Mouse (Mus musculus) stomach, embryonic 16.5 days (tissue): ENCODE data around the gene Gm12184. TPM values are rescaled to one million over a fixed set of nuclear protein-coding genes. Genes with fewer than 3 reads are reported as not detected.
"Not testable (repeated sequence)": the region's sequence is repeated elsewhere in the genome, so short reads cannot be mapped to it uniquely, and the experiment has no call there.

Experiments
- ATAC-seq: fragments of 200-750 bp; cut with Nextera tagmentation; 2 replicates; pipeline ENCODE4 v1.8.0; 2017; ENCODE audit warnings: moderate number of reproducible peaks, moderate TSS enrichment; ENCODE audit not compliant: insufficient read depth, low FRiP score
- H3K27ac ChIP-seq: fragments of 300-500 bp; sonication (generic); 2 replicates; pipeline ENCODE4 v1.5.1; 2014; ENCODE audit warnings: low read length
- H3K27me3 ChIP-seq: fragments of 300-500 bp; sonication (generic); 2 replicates; pipeline ENCODE4 v1.6.1; 2014; ENCODE audit warnings: low read length, control low read depth, mixed read lengths; ENCODE audit not compliant: control insufficient read depth, insufficient read depth
- H3K36me3 ChIP-seq: fragments of 300-500 bp; sonication (generic); 2 replicates; pipeline ENCODE4 v1.6.1; 2014; ENCODE audit warnings: low read length; ENCODE audit not compliant: control insufficient read depth, insufficient read depth
- H3K4me1 ChIP-seq: fragments of 300-500 bp; sonication (generic); 2 replicates; pipeline ENCODE4 v1.6.1; 2014; ENCODE audit warnings: low read length, control low read depth, mixed read lengths; ENCODE audit not compliant: control insufficient read depth, insufficient read depth
- H3K4me2 ChIP-seq: fragments of 300-500 bp; sonication (generic); 2 replicates; pipeline ENCODE4 v1.6.1; 2014; ENCODE audit warnings: low read depth, low read length, mixed read lengths
- H3K4me3 ChIP-seq: fragments of 300-500 bp; sonication (generic); replicated peaks from 2 replicates; pipeline ENCODE4 v1.5.1; 2014; ENCODE audit warnings: mild to moderate bottlenecking, low read length
- H3K9ac ChIP-seq: fragments of 300-500 bp; sonication (generic); 2 replicates; pipeline ENCODE4 v1.6.1; 2014; ENCODE audit warnings: low read length
- H3K9me3 ChIP-seq: fragments of 300-500 bp; sonication (generic); replicated peaks from 2 replicates; pipeline ENCODE4 v1.6.1; 2016; ENCODE audit warnings: low read length, control low read depth; ENCODE audit not compliant: control insufficient read depth
- WGBS: fragments of 180-500 bp; shearing (Covaris S2); extraction: QIAGEN DNeasy Blood & Tissue Kit; methylation state at CpG from one replicate; pipeline ENCODE4 v1.1.7; 2014; 5-methylcytosine and 5-hydroxymethylcytosine counted together
- polyA plus RNA-seq: library from polyadenylated mRNA; unstranded; fragments of >200 nt; fragmentation: Nextera tagmentation; extraction: Ambion mirVana; gene quantifications from 2 replicates; pipeline ENCODE4 v1.2.1, GENCODE M21; 2015

The Gm12184 gene
- polyA plus RNA-seq, 1 experiment from 2014 or later: 0.98 TPM

DNA sequence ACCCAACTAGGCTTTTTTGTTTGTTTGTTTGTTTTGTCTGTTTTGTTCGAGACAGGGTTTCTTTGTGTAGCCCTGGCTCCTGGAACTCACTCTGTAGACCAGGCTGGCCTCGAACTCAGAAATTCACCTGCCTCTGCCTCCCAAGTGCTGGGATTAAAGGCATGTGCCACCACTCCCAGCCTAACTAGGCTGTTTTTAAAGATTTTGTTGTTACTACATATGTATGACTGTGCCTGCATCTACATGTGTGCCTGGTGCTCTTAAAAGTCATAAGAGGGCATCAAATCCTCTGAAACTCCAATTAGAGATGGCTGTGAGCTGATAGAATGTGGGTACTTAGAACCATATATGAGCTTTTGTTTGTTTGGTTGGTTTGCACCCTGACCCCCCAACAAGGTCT, 4.8 kb upstream of the Gm12184 start:
- H3K27me3 ChIP-seq: no peaks in the 10 kb centered on the region
- no peak overlapping the region for H3K9ac ChIP-seq
- no peak overlapping the region for H3K4me3 ChIP-seq
- WGBS: 75% methylated on average over 2 of the region's 2 CpGs
- no peak overlapping the region for H3K4me2 ChIP-seq
- no peaks in the 10 kb centered on the region for H3K9me3 ChIP-seq
- H3K27ac ChIP-seq: no peak overlapping the region
- no peaks in the 10 kb centered on the region for H3K36me3 ChIP-seq
- 0 out of 2 replicates have a peak, but pooled peaks cover 3% of the 10 kb centered on the region for H3K4me1 ChIP-seq
- ATAC-seq: no peak

DNA sequence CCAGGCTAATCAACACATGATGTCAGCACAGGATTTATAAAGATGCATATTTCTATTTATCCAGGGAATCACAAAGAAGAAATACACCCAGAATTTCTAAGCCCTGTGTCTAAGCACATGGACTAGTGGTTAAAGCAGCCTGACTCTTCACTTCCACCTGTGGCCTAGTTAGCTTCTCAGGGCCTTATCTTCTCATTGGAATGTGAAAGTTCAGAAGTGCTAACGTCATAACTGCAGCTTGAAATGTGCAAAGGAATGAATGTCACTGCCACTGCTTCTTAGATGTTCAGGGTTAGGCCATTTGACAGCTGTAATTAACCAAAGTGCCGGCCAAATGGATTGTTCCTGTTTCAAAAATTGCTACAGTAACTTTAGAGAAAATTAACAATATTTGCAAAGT, 3.8 kb upstream of the Gm12184 start:
- WGBS: 69% methylated on average over 2 of the region's 2 CpGs
- Histone ChIP-seq H3K9ac (no peak overlapping the region), H3K4me3 (no peak overlapping the region), H3K27me3 (no peaks in the 10 kb centered on the region), H3K4me1 (0 out of 2 replicates have a peak, but pooled peaks cover 3% of the 10 kb centered on the region), H3K4me2 (no peak overlapping the region), H3K36me3 (no peaks in the 10 kb centered on the region), H3K27ac (no peak overlapping the region), H3K9me3 (no peaks in the 10 kb centered on the region)
- ATAC-seq: no peak

DNA sequence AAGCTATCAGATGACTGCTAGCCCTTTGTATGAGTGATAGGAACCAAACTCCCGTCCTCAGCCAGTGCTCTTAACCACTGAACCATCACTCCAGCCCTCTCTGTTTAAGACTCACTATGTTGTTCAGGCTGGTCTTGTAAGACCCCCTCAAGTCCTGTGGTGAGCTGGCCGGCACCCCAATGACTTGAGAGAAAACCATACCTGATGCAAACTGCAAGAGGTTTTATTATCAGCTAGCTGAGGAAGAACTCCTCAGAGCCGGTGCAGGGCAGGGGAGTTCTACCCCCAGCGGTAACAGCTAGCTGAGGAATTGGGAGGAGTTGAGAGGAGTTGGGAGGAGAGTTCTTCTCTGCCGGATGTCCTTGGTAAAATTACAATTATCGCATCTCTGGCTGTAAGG, 1.5 kb upstream of the Gm12184 start:
- H3K4me1 ChIP-seq: peaks cover 10% of the 10 kb centered on the region; the same call in 1 of the 2 replicates
- ATAC-seq: no peak
- H3K9ac ChIP-seq: no peak overlapping the region
- no peak overlapping the region for H3K27ac ChIP-seq
- 63% methylated on average over 6 of the region's 6 CpGs for WGBS
- H3K4me2 ChIP-seq: no peak overlapping the region
- H3K27me3 ChIP-seq: no peaks in the 10 kb centered on the region
- no peaks in the 10 kb centered on the region for H3K36me3 ChIP-seq
- H3K9me3 ChIP-seq: no peaks in the 10 kb centered on the region
- H3K4me3 ChIP-seq: no peak overlapping the region

DNA sequence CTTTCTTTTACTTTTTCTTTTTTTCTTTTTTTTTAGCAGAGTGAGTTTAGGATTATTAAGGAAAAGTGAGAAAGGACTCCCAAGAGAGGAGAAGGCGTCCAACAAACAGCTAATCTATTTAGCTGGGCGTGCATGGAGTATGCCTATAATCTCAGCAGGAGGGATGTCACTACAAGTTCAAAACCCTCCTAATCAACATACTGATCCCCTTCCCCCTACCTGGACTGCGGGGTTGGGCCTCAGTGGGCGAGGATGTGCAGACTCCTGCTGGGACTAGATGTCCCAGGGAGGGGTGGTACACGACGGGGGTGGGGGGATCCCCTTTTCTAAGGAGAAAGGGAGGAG, 269 bp upstream of the Gm12184 start:
- WGBS: 3% methylated on average over 6 of the region's 6 CpGs

DNA sequence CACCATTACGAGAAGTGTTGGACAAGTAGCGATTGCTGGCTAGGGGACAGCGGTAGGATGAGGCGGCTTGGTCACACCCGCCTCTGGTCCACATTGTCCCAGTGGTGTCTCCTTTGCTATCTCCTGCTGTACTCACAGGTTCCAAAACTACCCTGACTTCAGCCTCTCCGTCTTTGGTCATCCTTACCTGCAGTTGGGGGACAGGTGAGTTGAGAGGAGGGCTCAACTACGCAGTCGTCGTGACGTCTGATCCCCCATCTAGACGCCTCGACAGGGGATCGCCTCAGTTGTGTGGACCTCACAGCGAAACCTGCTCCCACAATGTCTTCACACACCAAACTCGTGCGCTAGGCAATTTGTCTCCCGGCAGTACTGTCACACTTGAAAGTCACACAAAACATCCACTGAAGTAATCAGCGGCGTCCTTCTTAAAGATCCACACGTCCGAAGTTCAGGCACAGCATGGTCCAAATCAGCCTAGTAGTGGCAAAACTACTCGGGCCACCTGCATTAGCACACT, 2.1 kb downstream of the Gm12184 start:
- ATAC-seq: no peak
- Histone ChIP-seq H3K4me2 (peak overlapping the region; percentile 87), H3K4me3 (peak overlapping the region; percentile 47), H3K4me1 (peaks cover 10% of the 10 kb centered on the region; the same call in 1 of the 2 replicates), H3K36me3 (no peaks in the 10 kb centered on the region), H3K27ac (no peak overlapping the region), H3K9ac (no peak overlapping the region), H3K9me3 (no peaks in the 10 kb centered on the region), H3K27me3 (no peaks in the 10 kb centered on the region)
- WGBS: 6% methylated on average over 22 of the region's 22 CpGs

More for the DNA sequence above, 269 bp upstream of the Gm12184 start:
- Histone ChIP-seq H3K9ac (peak overlapping the region; percentile 72), H3K4me3 (peak overlapping the region; percentile 55), H3K4me2 (peak overlapping the region; percentile 69), H3K36me3 (no peaks in the 10 kb centered on the region), H3K9me3 (no peaks in the 10 kb centered on the region), H3K4me1 (peaks cover 10% of the 10 kb centered on the region; the same call in 1 of the 2 replicates), H3K27ac (peak overlapping the region; percentile 66), H3K27me3 (no peaks in the 10 kb centered on the region)
- ATAC-seq: no peak

DNA sequence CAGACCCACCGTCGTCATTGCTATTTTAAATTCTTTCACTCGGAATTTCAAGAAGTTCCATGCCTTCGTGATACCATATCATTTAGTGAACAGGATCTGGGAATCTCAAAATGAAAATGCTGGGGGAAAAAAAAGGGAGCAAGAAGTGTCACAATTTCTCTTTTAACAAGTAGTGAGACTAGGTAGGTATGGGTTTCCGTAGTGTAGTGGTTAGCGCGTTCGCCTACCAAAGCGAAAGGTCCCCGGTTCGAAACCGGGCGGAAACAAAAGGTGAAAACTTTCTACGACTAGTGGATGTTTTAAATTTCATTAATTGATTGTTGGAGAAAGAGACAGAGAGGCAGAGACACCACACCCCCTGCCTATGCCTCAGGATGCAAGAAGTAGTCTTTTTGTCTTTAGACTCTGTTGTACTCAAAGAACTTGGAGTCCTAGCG, 2.9 kb downstream of the Gm12184 start:
- peak; percentile 39; the same call in 1 of the 2 replicates for ATAC-seq
- H3K4me3 ChIP-seq: peak overlapping the region; percentile 47
- H3K9ac ChIP-seq: peak overlapping the region; percentile 46

DNA sequence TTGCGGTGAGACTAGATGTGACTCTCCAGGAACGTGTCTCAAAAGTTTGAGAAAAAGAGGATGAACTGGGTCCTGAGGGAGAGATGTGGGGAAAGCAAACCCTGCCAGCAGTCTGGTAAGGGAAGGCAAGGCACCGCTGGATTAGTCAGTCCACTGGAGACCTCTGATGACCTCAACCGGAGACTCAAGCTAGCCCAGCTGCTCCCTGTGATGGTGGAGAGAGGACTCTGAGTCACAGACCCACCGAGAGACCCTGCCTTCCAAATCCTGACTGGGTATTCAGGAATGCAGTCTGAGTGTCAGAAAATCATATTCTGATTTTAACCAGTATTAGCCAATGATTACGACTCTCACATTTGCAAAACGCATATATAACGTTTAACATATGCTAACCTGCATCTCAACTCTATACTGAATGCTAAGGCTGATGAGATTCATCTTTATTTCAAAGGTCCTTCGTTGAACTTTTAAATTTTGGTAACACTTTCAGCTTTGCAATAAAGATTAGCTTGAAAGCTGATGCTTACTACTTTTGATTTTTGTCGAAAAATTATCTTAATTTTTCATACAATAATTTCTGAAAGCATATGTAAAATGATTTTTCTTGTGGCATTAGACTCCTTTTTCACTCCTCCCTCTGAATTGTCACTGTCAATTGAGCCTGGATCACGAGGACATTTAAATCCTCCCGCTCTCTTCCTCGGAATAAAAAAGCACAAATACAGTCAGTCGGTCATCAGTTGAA, 3.5 kb downstream of the Gm12184 start:
- Histone ChIP-seq H3K9me3 (no peaks in the 10 kb centered on the region), H3K4me2 (peak overlapping the region; percentile 87), H3K9ac (no peak overlapping the region), H3K4me1 (peaks cover 10% of the 10 kb centered on the region; the same call in 1 of the 2 replicates), H3K36me3 (no peaks in the 10 kb centered on the region), H3K4me3 (peak overlapping the region; percentile 47), H3K27me3 (no peaks in the 10 kb centered on the region), H3K27ac (no peak overlapping the region)
- 36% methylated on average over 14 of the region's 14 CpGs for WGBS
- no peak for ATAC-seq

More for the DNA sequence above, 2.9 kb downstream of the Gm12184 start:
- H3K27ac ChIP-seq: no peak overlapping the region
- no peaks in the 10 kb centered on the region for H3K9me3 ChIP-seq
- peaks cover 10% of the 10 kb centered on the region; the same call in 1 of the 2 replicates for H3K4me1 ChIP-seq
- WGBS: 1% methylated on average over 15 of the region's 15 CpGs
- no peaks in the 10 kb centered on the region for H3K27me3 ChIP-seq
- peak overlapping the region; percentile 87 for H3K4me2 ChIP-seq
- no peaks in the 10 kb centered on the region for H3K36me3 ChIP-seq

DNA sequence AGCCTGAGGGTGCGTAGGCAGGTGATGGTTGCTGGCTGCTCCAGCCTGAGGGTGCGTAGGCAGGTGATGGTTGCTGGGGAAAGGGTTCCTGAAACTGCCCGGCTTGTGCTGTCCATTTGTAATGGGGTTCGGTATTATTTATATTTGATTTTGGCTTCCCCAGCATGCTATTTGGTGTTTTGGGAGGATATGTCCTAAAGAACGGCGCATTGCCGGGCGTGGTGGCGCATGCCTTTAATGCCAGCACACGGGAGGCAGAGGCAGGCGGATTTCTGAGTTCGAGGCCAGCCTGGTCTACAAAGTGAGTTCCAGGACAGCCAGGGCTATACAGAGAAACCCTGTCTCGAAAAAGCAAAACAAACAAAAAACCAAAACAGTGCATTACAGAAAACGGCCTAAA, 5.2 kb downstream of the Gm12184 start:
- not testable (repeated sequence) for H3K9ac ChIP-seq, H3K4me1 ChIP-seq, H3K4me3 ChIP-seq, H3K4me2 ChIP-seq, H3K9me3 ChIP-seq, H3K27me3 ChIP-seq, H3K36me3 ChIP-seq, H3K27ac ChIP-seq, ATAC-seq
- WGBS: 85% methylated on average over 14 of the region's 14 CpGs

DNA sequence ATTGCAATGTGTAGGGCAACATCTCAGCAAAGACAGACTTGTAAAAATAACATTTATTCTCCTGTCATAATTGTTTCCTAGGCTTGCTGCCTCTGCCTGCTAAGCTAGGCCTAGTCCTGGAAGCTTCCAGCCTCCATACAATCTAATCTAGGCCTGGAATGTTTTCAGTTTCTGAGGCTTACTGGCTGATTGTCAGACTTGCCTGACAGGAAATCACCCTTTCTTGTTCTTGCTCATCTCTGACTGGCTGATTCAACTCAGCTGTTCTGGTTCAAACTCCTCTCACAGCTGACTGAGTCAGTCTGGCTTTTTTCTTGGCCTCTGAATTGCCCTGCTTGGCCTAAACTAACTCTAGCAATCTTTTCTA, 6.2 kb downstream of the Gm12184 start:
- no peak for ATAC-seq
- Histone ChIP-seq H3K4me2 (no peak overlapping the region), H3K4me3 (no peak overlapping the region), H3K9me3 (no peaks in the 10 kb centered on the region), H3K9ac (no peak overlapping the region), H3K27me3 (no peaks in the 10 kb centered on the region), H3K4me1 (peaks cover 16% of the 10 kb centered on the region), H3K36me3 (no peaks in the 10 kb centered on the region), H3K27ac (peak overlapping the region; percentile 60)
